Mouse (Mus musculus) brain, embryonic 14.5 days (tissue): Measurements from ENCODE around the gene Gm44965.

ENCODE experiments used
- CTCF ChIP-seq: fragments of 200-500 bp; IDR thresholded peaks from 2 replicates; pipeline ENCODE4 v1.5.1; 2012; ENCODE audit warnings: inconsistent platforms, mild to moderate bottlenecking, moderate library complexity, borderline replicate concordance; ENCODE audit not compliant: insufficient read depth, insufficient read length; ENCODE audit errors: extremely low read depth
- POLR2A ChIP-seq: fragments of 200-500 bp; IDR thresholded peaks from 2 replicates; pipeline ENCODE4 v1.6.1; 2012; ENCODE audit warnings: mild to moderate bottlenecking, inconsistent platforms, borderline replicate concordance; ENCODE audit not compliant: poor library complexity, insufficient read depth, insufficient read length, severe bottlenecking; ENCODE audit errors: extremely low read depth

- no peak for TF ChIP-seq POLR2A
- no peak for TF ChIP-seq CTCF
Observed at GRCm38 (mm10) chr6:48591221-48591845, 2.4 kb upstream of the Gm44965 start.
